ENCODE assay signal across 9 mouse cellular contexts in the genomic region with DNA sequence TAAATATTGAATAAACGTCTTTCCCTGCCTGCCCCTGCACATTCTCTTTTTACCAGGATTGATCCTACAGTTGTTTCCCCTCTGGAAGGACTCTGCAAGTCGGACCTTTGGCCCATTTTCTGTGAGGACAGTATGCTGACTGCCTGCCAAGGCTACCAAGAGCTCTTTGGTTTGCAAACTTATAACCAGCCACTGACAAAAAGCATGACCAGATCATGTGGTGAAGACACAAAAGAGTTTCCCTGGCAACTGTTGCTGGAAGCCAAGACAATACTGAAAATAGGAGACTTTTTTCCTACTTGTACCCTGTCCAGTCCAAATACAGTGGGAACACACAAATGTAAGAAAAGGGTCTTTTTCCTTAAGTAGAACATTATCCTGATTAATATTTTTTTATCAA.
DNase-seq lines count a peak whose midpoint lies in the region.
"Had no signal": no experiment of that assay in that cellular context is flagged by ENCODE, and none has a peak within 500 bp of the region (broad histone marks: within the 10 kb centered on the region; RNA-seq: fewer than 3 reads in every experiment).

No protein-coding gene starts in this region.

- no peak overlapping the region for H3K27ac ChIP-seq in embryonic facial prominence, embryonic 10.5 days (replicated peaks)
- H3K27ac ChIP-seq: lung, embryonic 15.5 days had no signal

- H3K36me3 ChIP-seq in embryonic facial prominence, embryonic 10.5 days (replicated peaks) = peaks cover 23% of the 10 kb centered on the region
- H3K36me3 ChIP-seq: lung, embryonic 15.5 days had no signal

- no peak overlapping the region for H3K4me3 ChIP-seq in embryonic facial prominence, embryonic 10.5 days
- H3K4me3 ChIP-seq: erythroblast, embryonic 14.5 days; lung, embryonic 15.5 days had no signal

- no peaks in the 10 kb centered on the region for H3K27me3 ChIP-seq in embryonic facial prominence, embryonic 10.5 days (replicated peaks; ENCODE audit: low read depth, poor library complexity, severe bottlenecking)
- H3K27me3 ChIP-seq: lung, embryonic 15.5 days had no signal

- no peaks in the 10 kb centered on the region for H3K4me1 ChIP-seq in embryonic facial prominence, embryonic 10.5 days

- intact Hi-C loops in left cerebral cortex, postnatal 25 days (cut with DNase I) = no loop called here

- DNase-seq in testis, postnatal 14 days (ENCODE audit: low spot score) = peak; percentile 16
- no peak for DNase-seq in testis, postnatal 10 days (ENCODE audit: low spot score)
- DNase-seq in gastrocnemius, postnatal 10 days = peak; percentile 20
- DNase-seq in kidney, adult 8-10 months = peak; percentile 87 to 91
- peak; percentile 26 to 69 for DNase-seq in left cerebral cortex, postnatal 25 days (ENCODE audit: low spot score in 2 of 2)
- DNase-seq in right cerebral cortex, postnatal 10 days (ENCODE audit: low spot score in 2 of 2) = peak; percentile 76 to 87
- DNase-seq in embryonic facial prominence, embryonic 10.5 days (ENCODE audit: low spot score) = no peak

- 70% methylated on average over 2 of the region's 2 CpGs for WGBS in embryonic facial prominence, embryonic 10.5 days

- no peaks in the 10 kb centered on the region for H3K9me3 ChIP-seq in embryonic facial prominence, embryonic 10.5 days
- H3K9me3 ChIP-seq: lung, embryonic 15.5 days had no signal

Comparison
In these comparisons a context has a peak if more than half of its experiments do, and no peak if none do; other contexts are left out.
1. DNase-seq: peak in testis, postnatal 14 days (single experiment), gastrocnemius, postnatal 10 days (single experiment), kidney, adult 8-10 months (2 of 2), left cerebral cortex, postnatal 25 days (2 of 2) and right cerebral cortex, postnatal 10 days (2 of 2); none in testis, postnatal 10 days (single experiment) and embryonic facial prominence, embryonic 10.5 days (single experiment).